Mouse (Mus musculus) lung, postnatal 4 days (tissue): ENCODE measurements at regions not wholly inside any gene's neighbourhood (a gene's known extent, or its start where the extent isn't known, plus 50 kb on each side); places are given as distances from the start of the nearest gene placed in this dataset.

ENCODE experiments used
- DNase-seq, 2 experiments: peaks; one replicate each; pipeline ENCODE4 v3.0.0; 2021

DNA sequence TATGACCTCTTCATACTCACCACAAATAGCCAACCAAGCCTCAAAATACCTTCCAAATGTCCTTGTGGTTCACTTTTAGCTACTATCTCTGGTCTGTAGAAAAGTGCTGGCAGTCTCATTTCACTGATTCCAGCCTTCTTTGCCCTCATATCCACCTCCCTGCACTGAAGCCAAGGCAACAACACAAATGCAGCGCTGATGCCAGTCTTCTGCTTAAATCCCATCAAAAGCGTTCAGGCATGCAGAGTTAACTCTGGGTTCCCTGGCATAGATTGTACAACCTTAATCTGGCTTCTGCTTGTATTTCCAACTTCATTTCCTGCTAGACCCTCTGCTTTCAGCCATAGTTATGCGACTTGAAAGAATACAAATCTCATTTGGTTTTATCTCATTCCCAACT lies 362.9 kb upstream of the Fam49a start:
- no peak for DNase-seq

DNA sequence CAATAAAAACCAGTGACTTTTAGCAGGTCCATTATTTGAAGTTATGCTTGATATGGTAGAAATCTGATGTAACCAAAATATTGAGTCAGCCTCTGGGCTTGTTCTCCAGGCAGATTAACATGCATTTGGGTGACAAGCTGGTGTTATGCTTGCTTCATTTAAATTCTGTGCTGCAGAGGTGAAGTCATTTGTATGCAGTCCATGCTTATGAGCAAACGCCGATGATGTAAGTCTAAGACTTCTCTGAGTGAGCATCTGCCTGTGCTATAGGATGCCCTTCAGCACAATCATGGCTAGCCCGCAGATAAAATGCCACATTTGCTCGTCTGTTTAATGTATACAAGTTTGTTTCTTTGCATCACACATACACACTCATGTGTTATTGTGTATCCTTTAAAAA lies 355.4 kb upstream of the Fam49a start:
- DNase-seq = no peak
